In genomic region chr1:90475060-90475813, GRCm38 (mm10) we compare ENCODE assay signal across 13 mouse cellular contexts.
DNase-seq lines count a peak whose midpoint lies in the region; ATAC-seq lines count a peak whose summit lies in the region.
"Had no signal": no experiment of that assay in that cellular context is flagged by ENCODE, and none has a peak within 500 bp of the region (broad histone marks: within the 10 kb centered on the region; RNA-seq: fewer than 3 reads in every experiment).

No protein-coding gene starts in this region.

- H3K27ac ChIP-seq in forebrain, embryonic 15.5 days (replicated peaks): peak overlapping the region; percentile 73
- H3K27ac ChIP-seq in limb, embryonic 10.5 days: peak overlapping the region; percentile 42; the same call in 1 of the 2 replicates
- H3K27ac ChIP-seq in neural tube, embryonic 11.5 days (ENCODE audit: low read depth, low read length): peak overlapping the region; percentile 35
- no peak overlapping the region for H3K27ac ChIP-seq in liver, embryonic 11.5 days (ENCODE audit: low read depth, low read length)
- H3K27ac ChIP-seq: gastrocnemius, adult 2 months; limb, embryonic 12.5 days had no signal

- no peaks in the 10 kb centered on the region for H3K9me3 ChIP-seq in forebrain, embryonic 15.5 days
- no peaks in the 10 kb centered on the region for H3K9me3 ChIP-seq in limb, embryonic 10.5 days (replicated peaks)
- H3K9me3 ChIP-seq in neural tube, embryonic 11.5 days (ENCODE audit: control insufficient read depth, low read length): no peaks in the 10 kb centered on the region
- H3K9me3 ChIP-seq in liver, embryonic 11.5 days (ENCODE audit: control insufficient read depth, low read length): no peaks in the 10 kb centered on the region
- H3K9me3 ChIP-seq: limb, embryonic 12.5 days had no signal

- H3K9ac ChIP-seq in forebrain, embryonic 15.5 days (replicated peaks): no peak overlapping the region
- H3K9ac ChIP-seq in neural tube, embryonic 11.5 days (ENCODE audit: low read length): no peak overlapping the region
- H3K9ac ChIP-seq in liver, embryonic 11.5 days (ENCODE audit: low read depth, low read length): no peak overlapping the region
- H3K9ac ChIP-seq: limb, embryonic 12.5 days; liver, postnatal 0 days had no signal

- DNase-seq in embryo, embryonic 9.5 days (ENCODE audit: extremely low spot score): peak; percentile 30
- no peak for DNase-seq in limb, embryonic 10.5 days (ENCODE audit: low spot score)
- DNase-seq in neural tube, embryonic 11.5 days (ENCODE audit: low spot score): peak; percentile 59
- no peak for DNase-seq in right cerebral cortex, postnatal 4 days
- DNase-seq in gastrocnemius, postnatal 10 days: no peak
- DNase-seq in liver, embryonic 11.5 days (ENCODE audit: low spot score): no peak
- DNase-seq: cerebellum, adult 8-10 months; gastrocnemius, adult 2 months; liver, postnatal 0 days had no signal

- H3K4me2 ChIP-seq in forebrain, embryonic 15.5 days (replicated peaks): no peak overlapping the region
- no peak overlapping the region for H3K4me2 ChIP-seq in neural tube, embryonic 11.5 days (ENCODE audit: low read depth)
- no peak overlapping the region for H3K4me2 ChIP-seq in liver, embryonic 11.5 days
- H3K4me2 ChIP-seq: heart, embryonic 11.5 days; limb, embryonic 12.5 days had no signal

- peak; percentile 74 for ATAC-seq in forebrain, embryonic 15.5 days (replicated peaks)
- ATAC-seq in neural tube, embryonic 11.5 days (ENCODE audit: insufficient read depth, low FRiP score, low TSS enrichment): peak; percentile 85
- no peak for ATAC-seq in liver, embryonic 11.5 days (replicated peaks; ENCODE audit: low FRiP score)
- ATAC-seq: liver, postnatal 0 days had no signal

- peaks cover 27% of the 10 kb centered on the region for H3K4me1 ChIP-seq in forebrain, embryonic 15.5 days
- H3K4me1 ChIP-seq in limb, embryonic 10.5 days: peaks cover 44% of the 10 kb centered on the region
- peaks cover 16% of the 10 kb centered on the region for H3K4me1 ChIP-seq in neural tube, embryonic 11.5 days (ENCODE audit: control insufficient read depth, insufficient read depth, low read length)
- no peaks in the 10 kb centered on the region for H3K4me1 ChIP-seq in liver, embryonic 11.5 days (replicated peaks; ENCODE audit: control insufficient read depth, insufficient read depth, low read length)

- WGBS in forebrain, embryonic 15.5 days: 41% methylated on average over 10 of the region's 10 CpGs
- WGBS in limb, embryonic 10.5 days: 80% methylated on average over 10 of the region's 10 CpGs
- WGBS in neural tube, embryonic 11.5 days: 45% methylated on average over 10 of the region's 10 CpGs
- WGBS in liver, embryonic 11.5 days: 81% methylated on average over 10 of the region's 10 CpGs

- H3K4me3 ChIP-seq in forebrain, embryonic 15.5 days: no peak overlapping the region
- H3K4me3 ChIP-seq in limb, embryonic 10.5 days: no peak overlapping the region
- no peak overlapping the region for H3K4me3 ChIP-seq in neural tube, embryonic 11.5 days (ENCODE audit: low read depth, low read length)
- no peak overlapping the region for H3K4me3 ChIP-seq in liver, embryonic 11.5 days (ENCODE audit: low read depth, low read length)
- H3K4me3 ChIP-seq: gastrocnemius, adult 2 months; limb, embryonic 12.5 days had no signal

- no peaks in the 10 kb centered on the region for H3K27me3 ChIP-seq in forebrain, embryonic 15.5 days
- H3K27me3 ChIP-seq in limb, embryonic 10.5 days (ENCODE audit: low read depth, poor library complexity, severe bottlenecking): peaks cover 22% of the 10 kb centered on the region
- no peaks in the 10 kb centered on the region for H3K27me3 ChIP-seq in neural tube, embryonic 11.5 days (ENCODE audit: control insufficient read depth, insufficient read depth, low read length)
- H3K27me3 ChIP-seq in liver, embryonic 11.5 days (replicated peaks; ENCODE audit: control insufficient read depth, insufficient read depth, low read length): no peaks in the 10 kb centered on the region
- H3K27me3 ChIP-seq: limb, embryonic 12.5 days had no signal

- H3K36me3 ChIP-seq in forebrain, embryonic 15.5 days: no peaks in the 10 kb centered on the region
- H3K36me3 ChIP-seq in limb, embryonic 10.5 days: no peaks in the 10 kb centered on the region
- no peaks in the 10 kb centered on the region for H3K36me3 ChIP-seq in neural tube, embryonic 11.5 days (ENCODE audit: control insufficient read depth, insufficient read depth, low read length)
- H3K36me3 ChIP-seq in liver, embryonic 11.5 days (ENCODE audit: control insufficient read depth, insufficient read depth, low read length): no peaks in the 10 kb centered on the region
- H3K36me3 ChIP-seq: G1E; limb, embryonic 12.5 days had no signal

Comparison
In these comparisons a context has a peak if more than half of its experiments do, and no peak if none do; other contexts are left out.
1. DNase-seq: peak in embryo, embryonic 9.5 days (single experiment) and neural tube, embryonic 11.5 days (single experiment); none in limb, embryonic 10.5 days (single experiment), right cerebral cortex, postnatal 4 days (single experiment), gastrocnemius, postnatal 10 days (single experiment) and liver, embryonic 11.5 days (single experiment).